Mouse (Mus musculus): ENCODE data around the gene Cacna1c. TPM values are rescaled to one million over a fixed set of nuclear protein-coding genes. Genes with fewer than 3 reads are reported as not detected.

Gene Cacna1c
- polyA plus RNA-seq, 1 experiment from 2014 or later, result 0.64 TPM

GRCm38 (mm10) chr6:118870241-118870841 lies 325.9 kb downstream of the Cacna1c start:
- Histone ChIP-seq H3K4me2 (no peak overlapping the region), H3K9ac (no peak overlapping the region), H3K9me3 (replicated peaks) (no peaks in the 10 kb centered on the region), H3K27ac (no peak overlapping the region), H3K36me3 (no peaks in the 10 kb centered on the region), H3K4me3 (no peak overlapping the region), H3K27me3 (replicated peaks) (0 out of 2 replicates have a peak, but pooled peaks cover 4% of the 10 kb centered on the region), H3K4me1 (no peaks in the 10 kb centered on the region)
- no peak for ATAC-seq
- 55% methylated on average over 7 of the region's 7 CpGs for WGBS (ENCODE audit: insufficient replicate concordance)

- H3K27ac ChIP-seq, result no peak overlapping the region
- no peak overlapping the region for H3K4me2 ChIP-seq
- no peaks in the 10 kb centered on the region for H3K9me3 ChIP-seq (replicated peaks)
- 83% methylated on average over 7 of the region's 7 CpGs for WGBS (ENCODE audit: insufficient replicate concordance)
- H3K36me3 ChIP-seq, result no peaks in the 10 kb centered on the region
- H3K4me1 ChIP-seq, result no peaks in the 10 kb centered on the region
- ATAC-seq, result no peak
- no peaks in the 10 kb centered on the region for H3K27me3 ChIP-seq (replicated peaks)
- no peak overlapping the region for H3K4me3 ChIP-seq
- no peak overlapping the region for H3K9ac ChIP-seq
Observed at GRCm38 (mm10) chr6:118867384-118867783, 328.8 kb downstream of the Cacna1c start.

DNA sequence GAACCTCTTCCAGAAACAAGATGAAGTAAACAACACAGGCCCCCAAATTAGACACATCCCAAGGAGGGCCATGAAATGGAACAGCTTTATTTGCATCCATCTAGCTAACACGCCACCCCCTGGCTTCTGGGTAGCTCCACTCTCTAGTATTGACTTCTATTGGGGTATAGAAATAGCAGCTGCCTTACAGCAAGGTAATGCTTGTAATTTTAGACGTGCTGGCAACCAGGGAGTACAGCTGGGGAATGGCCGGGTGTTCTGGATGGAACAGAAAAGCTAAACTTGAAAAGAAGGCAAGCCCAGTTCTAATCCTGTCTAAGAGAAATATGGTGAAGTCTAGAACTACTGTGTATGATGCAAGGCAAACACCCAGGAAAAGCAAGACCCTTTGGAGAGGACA lies 329.3 kb downstream of the Cacna1c start:
- H3K27me3 ChIP-seq (replicated peaks), result no peaks in the 10 kb centered on the region
- no peak for ATAC-seq
- no peak overlapping the region for H3K4me3 ChIP-seq
- no peak overlapping the region for H3K27ac ChIP-seq
- no peak overlapping the region for H3K9ac ChIP-seq
- no peaks in the 10 kb centered on the region for H3K9me3 ChIP-seq (replicated peaks)
- no peak overlapping the region for H3K4me2 ChIP-seq
- no peaks in the 10 kb centered on the region for H3K4me1 ChIP-seq
- H3K36me3 ChIP-seq, result no peaks in the 10 kb centered on the region
- 57% methylated on average over 3 of the region's 3 CpGs for WGBS (ENCODE audit: insufficient replicate concordance)

DNA sequence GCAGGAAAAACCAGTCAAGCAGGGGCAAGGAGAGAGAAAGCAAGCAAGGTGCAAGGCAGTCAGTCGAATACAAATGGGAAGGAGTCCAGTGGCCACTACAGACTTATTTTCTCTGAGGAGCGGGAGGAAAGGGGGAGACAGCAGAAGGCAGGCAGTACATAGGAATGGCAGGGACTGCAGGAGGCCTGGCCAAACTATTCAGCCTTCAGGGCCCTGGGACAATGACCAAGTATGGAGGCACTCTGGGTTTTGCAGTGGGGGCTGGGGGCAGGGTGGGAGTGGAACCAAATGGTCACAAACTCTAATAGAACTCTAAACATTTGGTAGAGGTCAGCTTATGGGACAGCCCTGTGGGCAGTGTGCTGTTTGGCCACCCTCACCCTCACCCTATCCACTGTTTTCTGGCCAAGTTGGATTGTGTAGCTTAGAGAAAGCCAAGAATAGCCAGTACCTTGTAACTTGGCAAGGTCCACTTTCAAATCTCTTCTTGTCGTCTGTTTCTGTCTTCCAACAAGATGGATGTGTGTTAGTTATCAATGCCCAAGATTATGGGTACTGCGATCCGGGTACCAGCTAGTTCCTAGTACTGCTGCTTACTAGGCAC lies 330.3 kb downstream of the Cacna1c start:
- no peak for ATAC-seq
- no peaks in the 10 kb centered on the region for H3K4me1 ChIP-seq
- H3K36me3 ChIP-seq, result no peaks in the 10 kb centered on the region
- H3K4me3 ChIP-seq, result no peak overlapping the region
- WGBS (ENCODE audit: insufficient replicate concordance), result 67% methylated on average over 5 of the region's 5 CpGs
- no peaks in the 10 kb centered on the region; the same call in 1 of the 2 replicates for H3K27me3 ChIP-seq (replicated peaks)
- no peaks in the 10 kb centered on the region for H3K9me3 ChIP-seq (replicated peaks)
- H3K4me2 ChIP-seq, result no peak overlapping the region
- H3K9ac ChIP-seq, result no peak overlapping the region
- H3K27ac ChIP-seq, result no peak overlapping the region

GRCm38 (mm10) chr6:118864696-118865620 lies 331.3 kb downstream of the Cacna1c start:
- H3K9me3 ChIP-seq (replicated peaks), result no peaks in the 10 kb centered on the region
- no peaks in the 10 kb centered on the region for H3K36me3 ChIP-seq
- H3K4me3 ChIP-seq, result no peak overlapping the region
- no peak overlapping the region for H3K4me2 ChIP-seq
- no peak overlapping the region for H3K9ac ChIP-seq
- no peak overlapping the region for H3K27ac ChIP-seq
- no peak for ATAC-seq
- WGBS (ENCODE audit: insufficient replicate concordance), result 60% methylated on average over 18 of the region's 18 CpGs
- no peaks in the 10 kb centered on the region; the same call in 1 of the 2 replicates for H3K27me3 ChIP-seq (replicated peaks)
- no peaks in the 10 kb centered on the region for H3K4me1 ChIP-seq

DNA sequence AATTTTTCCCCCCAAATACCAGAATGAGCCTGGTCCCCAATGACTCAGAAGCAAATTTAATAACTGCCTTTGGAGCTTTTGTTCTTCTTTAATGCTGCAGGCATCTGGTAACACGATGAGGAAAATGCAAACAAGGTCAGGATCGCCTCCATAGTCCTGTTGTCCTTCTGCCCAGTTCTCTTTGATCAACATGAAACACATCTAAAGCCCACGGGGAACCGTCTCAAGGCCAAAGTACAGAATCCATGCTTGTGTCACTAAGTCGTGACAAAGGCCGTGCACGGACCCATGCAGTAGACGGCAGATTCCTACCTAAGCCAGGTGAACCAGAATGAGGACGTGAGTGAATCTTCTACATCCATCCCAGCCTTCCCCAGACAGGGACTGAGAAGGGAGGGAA lies 333.5 kb downstream of the Cacna1c start:
- no peak for ATAC-seq
- Histone ChIP-seq H3K4me1 (no peaks in the 10 kb centered on the region), H3K27me3 (replicated peaks) (no peaks in the 10 kb centered on the region; the same call in 1 of the 2 replicates), H3K4me3 (no peak overlapping the region), H3K9ac (no peak overlapping the region), H3K27ac (no peak overlapping the region), H3K9me3 (replicated peaks) (no peaks in the 10 kb centered on the region), H3K4me2 (no peak overlapping the region), H3K36me3 (no peaks in the 10 kb centered on the region)
- 72% methylated on average over 9 of the region's 9 CpGs for WGBS (ENCODE audit: insufficient replicate concordance)

GRCm38 (mm10) chr6:118862091-118862490 lies 334.1 kb downstream of the Cacna1c start:
- no peak for ATAC-seq
- Histone ChIP-seq H3K4me3 (no peak overlapping the region), H3K4me2 (no peak overlapping the region), H3K4me1 (no peaks in the 10 kb centered on the region), H3K9me3 (replicated peaks) (no peaks in the 10 kb centered on the region), H3K27ac (no peak overlapping the region), H3K9ac (no peak overlapping the region), H3K27me3 (replicated peaks) (no peaks in the 10 kb centered on the region; the same call in 1 of the 2 replicates), H3K36me3 (no peaks in the 10 kb centered on the region)
- 73% methylated on average over 5 of the region's 5 CpGs for WGBS (ENCODE audit: insufficient replicate concordance)

DNA sequence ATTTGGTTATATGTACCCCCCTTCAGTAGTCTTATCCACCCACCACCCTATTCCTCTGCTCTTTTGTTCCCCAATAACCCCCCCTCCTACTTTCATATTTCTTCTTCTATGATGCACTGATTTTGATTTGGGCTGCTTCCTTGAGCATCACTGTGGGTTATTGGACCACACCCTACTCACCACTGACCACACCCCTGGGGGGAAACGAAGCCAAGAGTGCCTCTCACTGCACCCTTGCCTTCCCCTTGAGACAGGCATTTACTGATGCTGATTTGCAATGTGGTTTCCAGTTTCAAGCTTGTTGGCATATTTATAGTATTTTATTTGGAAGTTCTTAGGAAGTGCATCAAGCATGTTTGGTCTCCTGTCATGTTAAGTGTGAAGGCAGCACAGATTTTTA lies 337.8 kb downstream of the Cacna1c start:
- no peak overlapping the region for H3K9ac ChIP-seq
- no peak overlapping the region for H3K4me3 ChIP-seq
- no peak overlapping the region for H3K4me2 ChIP-seq
- no peak for ATAC-seq
- no peaks in the 10 kb centered on the region for H3K36me3 ChIP-seq
- 15% methylated on average over 1 of the region's 1 CpGs for WGBS (ENCODE audit: insufficient replicate concordance)
- no peaks in the 10 kb centered on the region for H3K9me3 ChIP-seq (replicated peaks)
- no peak overlapping the region for H3K27ac ChIP-seq
- H3K4me1 ChIP-seq, result no peaks in the 10 kb centered on the region
- no peaks in the 10 kb centered on the region; the same call in 1 of the 2 replicates for H3K27me3 ChIP-seq (replicated peaks)

DNA sequence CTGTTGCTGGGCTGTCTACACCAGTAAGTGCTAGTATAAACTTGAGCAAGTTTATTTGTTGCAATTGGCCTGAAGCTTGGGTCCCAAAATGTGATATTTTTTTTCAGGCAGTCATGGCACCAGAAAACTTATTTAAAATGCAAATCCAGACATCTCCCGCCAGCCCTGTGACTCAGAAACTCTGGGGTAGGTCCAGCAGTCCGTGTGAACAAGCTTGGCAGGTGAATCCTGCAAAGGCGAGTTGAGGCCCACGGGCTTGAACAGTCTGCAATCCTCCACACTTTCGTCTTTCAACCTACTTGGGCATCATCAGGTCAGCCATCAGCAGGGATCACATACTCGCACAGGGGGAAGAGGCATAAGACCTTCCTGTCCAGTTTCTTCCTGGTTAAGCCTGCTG lies 344.1 kb downstream of the Cacna1c start:
- ATAC-seq, result no peak
- Histone ChIP-seq H3K27me3 (replicated peaks) (no peaks in the 10 kb centered on the region), H3K9me3 (replicated peaks) (no peaks in the 10 kb centered on the region), H3K4me3 (no peak overlapping the region), H3K36me3 (no peaks in the 10 kb centered on the region), H3K4me2 (no peak overlapping the region), H3K9ac (no peak overlapping the region), H3K27ac (no peak overlapping the region), H3K4me1 (peaks cover 5% of the 10 kb centered on the region; the same call in 1 of the 2 replicates)
- 67% methylated on average over 6 of the region's 6 CpGs for WGBS (ENCODE audit: insufficient replicate concordance)

- H3K27ac ChIP-seq, result no peak overlapping the region
- WGBS (ENCODE audit: insufficient replicate concordance), result 73% methylated on average over 3 of the region's 3 CpGs
- no peaks in the 10 kb centered on the region for H3K36me3 ChIP-seq
- no peak overlapping the region for H3K4me3 ChIP-seq
- peaks cover 5% of the 10 kb centered on the region for H3K4me1 ChIP-seq
- no peak overlapping the region for H3K9ac ChIP-seq
- no peak overlapping the region for H3K4me2 ChIP-seq
- no peak for ATAC-seq
- H3K9me3 ChIP-seq (replicated peaks), result no peaks in the 10 kb centered on the region
- H3K27me3 ChIP-seq (replicated peaks), result no peaks in the 10 kb centered on the region
Observed at GRCm38 (mm10) chr6:118851086-118851485, 345.1 kb downstream of the Cacna1c start.

DNA sequence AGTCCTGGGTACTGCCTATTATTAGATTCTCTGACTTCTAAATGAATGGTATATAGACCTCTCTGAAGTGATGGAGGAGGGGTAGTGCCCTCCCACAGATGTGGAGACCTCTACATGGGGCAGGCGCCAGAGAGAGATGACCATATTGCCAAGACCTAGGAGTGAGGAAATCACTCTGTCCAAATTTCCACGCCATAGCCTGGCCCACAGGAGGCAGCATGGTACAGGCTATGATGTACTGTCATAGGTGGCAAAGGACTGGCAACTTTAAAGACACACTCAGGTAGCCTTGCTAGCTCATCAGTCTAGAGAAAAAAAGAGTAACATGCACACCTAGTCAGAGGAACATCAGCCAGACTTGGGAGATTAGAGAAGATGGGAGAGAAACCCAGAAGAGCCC lies 347.6 kb downstream of the Cacna1c start:
- no peak for ATAC-seq
- WGBS (ENCODE audit: insufficient replicate concordance), result 60% methylated on average over 2 of the region's 2 CpGs
- H3K4me3 ChIP-seq, result no peak overlapping the region
- H3K4me1 ChIP-seq, result peaks cover 29% of the 10 kb centered on the region
- H3K9ac ChIP-seq, result no peak overlapping the region
- no peaks in the 10 kb centered on the region for H3K27me3 ChIP-seq (replicated peaks)
- no peaks in the 10 kb centered on the region for H3K36me3 ChIP-seq
- H3K27ac ChIP-seq, result no peak overlapping the region
- no peaks in the 10 kb centered on the region for H3K9me3 ChIP-seq (replicated peaks)
- no peak overlapping the region for H3K4me2 ChIP-seq

GRCm38 (mm10) chr6:118847751-118848150 lies 348.5 kb downstream of the Cacna1c start:
- Histone ChIP-seq H3K4me3 (no peak overlapping the region), H3K9ac (no peak overlapping the region), H3K4me1 (peaks cover 37% of the 10 kb centered on the region), H3K4me2 (no peak overlapping the region), H3K27me3 (replicated peaks) (no peaks in the 10 kb centered on the region), H3K9me3 (replicated peaks) (no peaks in the 10 kb centered on the region), H3K27ac (no peak overlapping the region), H3K36me3 (no peaks in the 10 kb centered on the region)
- ATAC-seq, result no peak
- WGBS (ENCODE audit: insufficient replicate concordance), result 74% methylated on average over 13 of the region's 13 CpGs

All from liver, embryonic 12.5 days (tissue).